ENCODE assay signal across 9 mouse cellular contexts in the genomic region with DNA sequence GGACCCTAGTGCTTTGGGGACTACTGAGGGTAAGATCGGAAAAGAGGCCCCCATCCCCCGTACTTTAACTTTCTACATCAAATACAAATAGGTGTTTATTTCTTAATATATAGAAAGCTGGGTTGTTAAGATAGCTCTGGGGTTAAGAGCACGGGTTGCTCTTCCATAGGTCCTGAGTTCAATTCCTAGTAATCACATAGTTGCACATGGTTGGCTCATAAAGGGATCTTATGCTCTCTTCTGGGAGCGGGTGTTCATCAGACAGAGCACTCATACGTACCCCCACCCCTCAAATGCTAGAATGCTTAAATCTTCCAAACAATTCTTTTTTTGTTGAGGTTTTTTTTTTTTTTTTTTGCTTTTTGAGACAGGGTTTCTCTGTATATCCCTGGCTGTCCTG. TPM values are rescaled to one million over a fixed set of nuclear protein-coding genes. Genes with fewer than 3 reads are reported as not detected.
DNase-seq lines count a peak whose midpoint lies in the region; ATAC-seq and TF ChIP-seq lines count a peak whose summit lies in the region.
"Had no signal": no experiment of that assay in that cellular context is flagged by ENCODE, and none has a peak within 500 bp of the region (broad histone marks: within the 10 kb centered on the region; RNA-seq: fewer than 3 reads in every experiment).

No protein-coding gene starts in this region.

- H3K27ac ChIP-seq in left cerebral cortex, adult 2 months = peak overlapping the region; percentile 77; the same call in 1 of the 2 replicates
- H3K27ac ChIP-seq in embryonic facial prominence, embryonic 14.5 days (replicated peaks; ENCODE audit: low read depth, low read length) = peak overlapping the region; percentile 87; the same call in 1 of the 2 replicates
- no peak overlapping the region for H3K27ac ChIP-seq in intestine, postnatal 0 days (ENCODE audit: low read depth, low read length)
- H3K27ac ChIP-seq in neural tube, embryonic 13.5 days (replicated peaks) = peak overlapping the region; percentile 93

- peak overlapping the region; percentile 75 for H3K4me2 ChIP-seq in embryonic facial prominence, embryonic 14.5 days (ENCODE audit: low read depth, low read length)
- peak overlapping the region; percentile 70 for H3K4me2 ChIP-seq in intestine, postnatal 0 days (replicated peaks; ENCODE audit: low read depth)
- H3K4me2 ChIP-seq in neural tube, embryonic 13.5 days = peak overlapping the region; percentile 67

- DNase-seq in left cerebral cortex, adult 2 months (ENCODE audit: extremely low spot score in 1 of 2, low spot score in 2 of 2) = no peak
- DNase-seq in left cerebral cortex, postnatal 25 days (ENCODE audit: low spot score in 2 of 2) = no peak
- DNase-seq in embryonic facial prominence, embryonic 14.5 days (ENCODE audit: low spot score) = no peak
- no peak for DNase-seq in adrenal gland, postnatal 36 days
- DNase-seq in thymus, postnatal 14 days = no peak
- DNase-seq in urinary bladder, postnatal 14 days (ENCODE audit: low spot score) = no peak

- H3K27me3 ChIP-seq in embryonic facial prominence, embryonic 14.5 days (replicated peaks; ENCODE audit: control insufficient read depth, insufficient read depth, low read length) = peaks cover 11% of the 10 kb centered on the region
- H3K27me3 ChIP-seq in intestine, postnatal 0 days (replicated peaks; ENCODE audit: control insufficient read depth, insufficient read depth, low read length) = peaks cover 10% of the 10 kb centered on the region; the same call in 1 of the 2 replicates
- H3K27me3 ChIP-seq in neural tube, embryonic 13.5 days = peaks cover 17% of the 10 kb centered on the region

- no peaks in the 10 kb centered on the region for H3K9me3 ChIP-seq in embryonic facial prominence, embryonic 14.5 days (ENCODE audit: control insufficient read depth, low read length)
- H3K9me3 ChIP-seq in intestine, postnatal 0 days (ENCODE audit: control insufficient read depth) = no peaks in the 10 kb centered on the region
- no peaks in the 10 kb centered on the region for H3K9me3 ChIP-seq in neural tube, embryonic 13.5 days

- ATAC-seq in embryonic facial prominence, embryonic 14.5 days (ENCODE audit: low read depth) = no peak
- no peak for ATAC-seq in intestine, postnatal 0 days
- peak; percentile 51 for ATAC-seq in neural tube, embryonic 13.5 days (ENCODE audit: low read depth)

- intact Hi-C loops in left cerebral cortex, adult 2 months (cut with DNase I) = no loop called here
- intact Hi-C loops in left cerebral cortex, postnatal 25 days (cut with DNase I) = no loop called here

- peaks cover 27% of the 10 kb centered on the region for H3K36me3 ChIP-seq in embryonic facial prominence, embryonic 14.5 days (ENCODE audit: control insufficient read depth, insufficient read depth, low read length)
- H3K36me3 ChIP-seq in intestine, postnatal 0 days (ENCODE audit: control insufficient read depth, insufficient read depth) = peaks cover 6% of the 10 kb centered on the region; the same call in 1 of the 2 replicates
- peaks cover 22% of the 10 kb centered on the region for H3K36me3 ChIP-seq in neural tube, embryonic 13.5 days

- H3K9ac ChIP-seq in embryonic facial prominence, embryonic 14.5 days (ENCODE audit: low read depth, low read length) = peak overlapping the region; percentile 71
- H3K9ac ChIP-seq in intestine, postnatal 0 days (ENCODE audit: low read depth, low read length) = no peak overlapping the region
- peak overlapping the region; percentile 77 for H3K9ac ChIP-seq in neural tube, embryonic 13.5 days

- peaks cover 6% of the 10 kb centered on the region; the same call in 1 of the 2 replicates for H3K4me1 ChIP-seq in embryonic facial prominence, embryonic 14.5 days (ENCODE audit: control insufficient read depth, insufficient read depth, low read length)
- 0 out of 2 replicates have a peak, but pooled peaks cover 3% of the 10 kb centered on the region for H3K4me1 ChIP-seq in intestine, postnatal 0 days (replicated peaks; ENCODE audit: control insufficient read depth, insufficient read depth, low read length)
- peaks cover 25% of the 10 kb centered on the region for H3K4me1 ChIP-seq in neural tube, embryonic 13.5 days (replicated peaks)

- peak overlapping the region; percentile 70 for H3K4me3 ChIP-seq in left cerebral cortex, adult 2 months
- H3K4me3 ChIP-seq in embryonic facial prominence, embryonic 14.5 days (ENCODE audit: low read depth, low read length) = peak overlapping the region; percentile 83
- H3K4me3 ChIP-seq in intestine, postnatal 0 days (ENCODE audit: low read depth, low read length) = peak overlapping the region; percentile 75
- H3K4me3 ChIP-seq in neural tube, embryonic 13.5 days = peak overlapping the region; percentile 62

- 9% methylated on average over 5 of the region's 5 CpGs for WGBS in embryonic facial prominence, embryonic 14.5 days
- 8% methylated on average over 5 of the region's 5 CpGs for WGBS in intestine, postnatal 0 days
- 9% methylated on average over 5 of the region's 5 CpGs for WGBS in neural tube, embryonic 13.5 days

- no peak for TF ChIP-seq CTCF in left cerebral cortex, adult 2 months (IDR thresholded peaks at IDR 0.05)
- no peak for TF ChIP-seq CTCF in intestine, postnatal 0 days (IDR thresholded peaks at IDR 0.05; ENCODE audit: low read depth)

RNA-seq across cellular contexts. Expression of gene Hyls1, which starts 0.5 kb away (rescaled TPM):
- 1 to 10 TPM; 9.0 to 9.6 TPM for total RNA-seq in left cerebral cortex, adult 2 months (2021)
- total RNA-seq in left cerebral cortex, postnatal 25 days (2021) = 1 to 10 TPM; 7.8 to 7.9 TPM
- 17.4 and 18.4 TPM in 2 replicates for polyA plus RNA-seq in embryonic facial prominence, embryonic 14.5 days (2014; fragmentation: Nextera tagmentation; extraction: Ambion mirVana)
- 4.2 and 4.9 TPM in 2 replicates for polyA plus RNA-seq in intestine, postnatal 0 days (2015; fragmentation: Nextera tagmentation; extraction: Ambion mirVana)
- polyA plus RNA-seq in neural tube, embryonic 13.5 days (2015; fragmentation: Nextera tagmentation; extraction: Ambion mirVana) = 18.6 and 21.2 TPM in 2 replicates
- 1 to 10 TPM; 3.3 to 4.2 TPM for total RNA-seq in adrenal gland, postnatal 36 days (2021)

RNA-seq across cellular contexts. Expression of gene Pate2, which starts 0.6 kb away (rescaled TPM):
- total RNA-seq in left cerebral cortex, adult 2 months (2021) = under 1 TPM; 0.34 to 0.98 TPM
- under 1 TPM; 0.55 to 0.87 TPM for total RNA-seq in left cerebral cortex, postnatal 25 days (2021)
- 0.24 and 0.61 TPM in 2 replicates for polyA plus RNA-seq in embryonic facial prominence, embryonic 14.5 days (2014; fragmentation: Nextera tagmentation; extraction: Ambion mirVana)
- 0.27 and 0.31 TPM in 2 replicates for polyA plus RNA-seq in intestine, postnatal 0 days (2015; fragmentation: Nextera tagmentation; extraction: Ambion mirVana)
- 1.1 and 1.6 TPM in 2 replicates for polyA plus RNA-seq in neural tube, embryonic 13.5 days (2015; fragmentation: Nextera tagmentation; extraction: Ambion mirVana)
- under 1 TPM; 0.16 to 0.60 TPM for total RNA-seq in adrenal gland, postnatal 36 days (2021)
- total RNA-seq: gastrocnemius, adult 8-10 months had no signal

RNA-seq across cellular contexts. Expression of gene Pus3, which starts 12.3 kb away (rescaled TPM):
- total RNA-seq in left cerebral cortex, adult 2 months (2021) = 10 to 100 TPM; 11.9 to 12.6 TPM
- total RNA-seq in left cerebral cortex, postnatal 25 days (2021) = 10 to 100 TPM; 12.5 to 13.3 TPM
- polyA plus RNA-seq in embryonic facial prominence, embryonic 14.5 days (2014; fragmentation: Nextera tagmentation; extraction: Ambion mirVana) = 18.0 and 20.2 TPM in 2 replicates
- polyA plus RNA-seq in intestine, postnatal 0 days (2015; fragmentation: Nextera tagmentation; extraction: Ambion mirVana) = 6.5 and 6.6 TPM in 2 replicates
- polyA plus RNA-seq in neural tube, embryonic 13.5 days (2015; fragmentation: Nextera tagmentation; extraction: Ambion mirVana) = 15.9 and 17.7 TPM in 2 replicates
- 10 to 100 TPM; 10.6 to 13.3 TPM for total RNA-seq in adrenal gland, postnatal 36 days (2021)

RNA-seq across cellular contexts. Expression of gene Ddx25, which starts 12.3 kb away (rescaled TPM):
- total RNA-seq in left cerebral cortex, adult 2 months (2021) = 10 to 100 TPM; 16.3 to 16.7 TPM
- 10 to 100 TPM; 14.1 to 14.6 TPM for total RNA-seq in left cerebral cortex, postnatal 25 days (2021)
- polyA plus RNA-seq in embryonic facial prominence, embryonic 14.5 days (2014; fragmentation: Nextera tagmentation; extraction: Ambion mirVana) = 3.7 and 4.9 TPM in 2 replicates
- 0.27 and 0.50 TPM in 2 replicates for polyA plus RNA-seq in intestine, postnatal 0 days (2015; fragmentation: Nextera tagmentation; extraction: Ambion mirVana)
- 25.1 and 25.8 TPM in 2 replicates for polyA plus RNA-seq in neural tube, embryonic 13.5 days (2015; fragmentation: Nextera tagmentation; extraction: Ambion mirVana)
- under 1 TPM; 0.56 to 0.79 TPM for total RNA-seq in adrenal gland, postnatal 36 days (2021)
- total RNA-seq: gastrocnemius, adult 8-10 months had no signal

RNA-seq across cellular contexts. Expression of gene Pate4, which starts 41.1 kb away (rescaled TPM):
- not detected for total RNA-seq in left cerebral cortex, adult 2 months (2021)
- not detected for total RNA-seq in left cerebral cortex, postnatal 25 days (2021)
- polyA plus RNA-seq in embryonic facial prominence, embryonic 14.5 days (2014; fragmentation: Nextera tagmentation; extraction: Ambion mirVana) = not detected in 2 replicates
- polyA plus RNA-seq in intestine, postnatal 0 days (2015; fragmentation: Nextera tagmentation; extraction: Ambion mirVana) = not detected in 2 replicates
- not detected in 2 replicates for polyA plus RNA-seq in neural tube, embryonic 13.5 days (2015; fragmentation: Nextera tagmentation; extraction: Ambion mirVana)
- not detected for total RNA-seq in adrenal gland, postnatal 36 days (2021)
- total RNA-seq: gastrocnemius, adult 8-10 months had no signal
